Mouse (Mus musculus) MEL (cell line): Measurements from ENCODE around the gene Grip1. TPM values are rescaled to one million over a fixed set of nuclear protein-coding genes. Genes with fewer than 3 reads are reported as not detected.

Experiments used
- DNase-seq: peaks from one replicate; pipeline ENCODE4 v3.0.0; 2011; ENCODE audit warnings: low read depth, low spot score
- H3K27ac ChIP-seq: 2 replicates; pipeline ENCODE4 v1.5.1; 2012; ENCODE audit warnings: low read depth, mild to moderate bottlenecking, control low read depth, low read length, moderate library complexity; ENCODE audit not compliant: control insufficient read depth
- H3K27me3 ChIP-seq, 2 experiments: fragments of 150-350 bp in 1 of 2; sonication (generic) in 1 of 2; 2 replicates each; pipeline ENCODE4 v1.6.1; 2012; ENCODE audit warnings: low read length in 2 of 2, mild to moderate bottlenecking in 2 of 2, improper control_type of control experiment in 1 of 2, moderate library complexity in 1 of 2; ENCODE audit not compliant: insufficient read depth in 2 of 2, control insufficient read depth in 1 of 2
- H3K36me3 ChIP-seq, 2 experiments: 2 replicates each; pipeline ENCODE4 v1.6.1; 2012 to 2014; ENCODE audit warnings: low read length in 2 of 2, improper control_type of control experiment in 1 of 2, inconsistent platforms in 1 of 2, mild to moderate bottlenecking in 1 of 2; ENCODE audit not compliant: insufficient read depth in 2 of 2, control insufficient read depth in 1 of 2
- H3K4me1 ChIP-seq, 2 experiments: fragments of 150-350 bp in 1 of 2; sonication (generic) in 1 of 2; 2 replicates each; pipeline ENCODE4 v1.6.1; 2012; ENCODE audit warnings: low read length in 2 of 2, improper control_type of control experiment in 1 of 2, mild to moderate bottlenecking in 1 of 2; ENCODE audit not compliant: insufficient read depth in 2 of 2, control insufficient read depth in 1 of 2
- H3K4me3 ChIP-seq, 2 experiments: fragments of 150-350 bp in 1 of 2; sonication (generic) in 1 of 2; 2 replicates each; pipeline ENCODE4 v1.5.1; 2012; ENCODE audit warnings: low read depth in 2 of 2, low read length in 2 of 2, mild to moderate bottlenecking in 2 of 2, moderate library complexity in 2 of 2, control low read depth in 1 of 2, improper control_type of control experiment in 1 of 2; ENCODE audit not compliant: control insufficient read depth in 1 of 2, insufficient read depth in 1 of 2
- H3K79me2 ChIP-seq: 2 replicates; pipeline ENCODE4 v1.6.1; 2012; ENCODE audit warnings: mild to moderate bottlenecking, low read length, moderate library complexity; ENCODE audit not compliant: control insufficient read depth, poor library complexity, insufficient read depth
- H3K9ac ChIP-seq: 2 replicates; pipeline ENCODE4 v1.6.1; 2012; ENCODE audit warnings: low read depth, mild to moderate bottlenecking, control low read depth, low read length, moderate library complexity; ENCODE audit not compliant: control insufficient read depth, poor library complexity, severe bottlenecking
- H3K9me3 ChIP-seq: fragments of 150-350 bp; sonication (generic); replicated peaks from 2 replicates; pipeline ENCODE4 v1.6.1; 2012; ENCODE audit warnings: mild to moderate bottlenecking, low read length, improper control_type of control experiment, moderate library complexity; ENCODE audit not compliant: insufficient read depth
- BHLHE40 ChIP-seq: IDR thresholded peaks from 2 replicates; pipeline ENCODE4 v1.6.1; 2012; ENCODE audit warnings: low read depth, mild to moderate bottlenecking, inconsistent platforms, low read length, improper control_type of control experiment, borderline replicate concordance
- CTCF ChIP-seq, 3 experiments: IDR thresholded peaks in 2 of 3; conservative IDR thresholded peaks in 1 of 3; 2 replicates each; pipeline ENCODE4 v1.5.1; 2011 to 2012; ENCODE audit warnings: low read length in 3 of 3, low read depth in 2 of 3, mild to moderate bottlenecking in 2 of 3, improper control_type of control experiment in 1 of 3, inconsistent platforms in 1 of 3, mixed read lengths in 1 of 3, moderate library complexity in 1 of 3; ENCODE audit not compliant: control insufficient read depth in 1 of 3, insufficient read depth in 1 of 3, poor library complexity in 1 of 3, severe bottlenecking in 1 of 3
- E2F4 ChIP-seq: IDR thresholded peaks from 2 replicates; pipeline ENCODE4 v1.6.1; 2011; ENCODE audit warnings: low read depth, low read length, improper control_type of control experiment, borderline replicate concordance
- GABPA ChIP-seq: IDR thresholded peaks from 2 replicates; pipeline ENCODE4 v1.6.1; 2012; ENCODE audit warnings: low read depth, mild to moderate bottlenecking, inconsistent platforms, low read length, improper control_type of control experiment, moderate library complexity
- GATA1 ChIP-seq: IDR thresholded peaks from 2 replicates; pipeline ENCODE4 v1.6.1; 2011; ENCODE audit warnings: low read depth, low read length, improper control_type of control experiment
- JUND ChIP-seq: IDR thresholded peaks from 2 replicates; pipeline ENCODE4 v1.6.1; 2011; ENCODE audit warnings: low read depth, mild to moderate bottlenecking, improper control_type of control experiment, low read length
- MAFK ChIP-seq: IDR thresholded peaks from 2 replicates; pipeline ENCODE4 v1.6.1; 2011; ENCODE audit warnings: low read depth, mild to moderate bottlenecking, low read length, improper control_type of control experiment, borderline replicate concordance
- MAZ ChIP-seq: IDR thresholded peaks from 2 replicates; pipeline ENCODE4 v1.6.1; 2012; ENCODE audit warnings: low read depth, mild to moderate bottlenecking, inconsistent platforms, low read length, improper control_type of control experiment
- MXI1 ChIP-seq: IDR thresholded peaks from 2 replicates; pipeline ENCODE4 v1.6.1; 2011; ENCODE audit warnings: mild to moderate bottlenecking, low read depth, low read length, improper control_type of control experiment
- MYB ChIP-seq: IDR thresholded peaks from 2 replicates; pipeline ENCODE4 v1.6.1; 2011; ENCODE audit warnings: mild to moderate bottlenecking, low read depth, low read length, improper control_type of control experiment
- POLR2A ChIP-seq, 2 experiments: IDR thresholded peaks; 2 replicates each; pipeline ENCODE4 v1.6.1; 2011 to 2012; ENCODE audit warnings: low read length in 2 of 2, mild to moderate bottlenecking in 2 of 2, control low read depth in 1 of 2, improper control_type of control experiment in 1 of 2, low read depth in 1 of 2, moderate library complexity in 1 of 2; ENCODE audit not compliant: control insufficient read depth in 1 of 2, insufficient read depth in 1 of 2, poor library complexity in 1 of 2
- POLR2AphosphoS2 ChIP-seq: IDR thresholded peaks from 2 replicates; pipeline ENCODE4 v1.6.1; 2011; ENCODE audit warnings: low read length, improper control_type of control experiment
- RAD21 ChIP-seq: IDR thresholded peaks from 2 replicates; pipeline ENCODE4 v1.6.1; 2011; ENCODE audit warnings: mild to moderate bottlenecking, low read depth, low read length, improper control_type of control experiment
- SIN3A ChIP-seq: IDR thresholded peaks from 2 replicates; pipeline ENCODE4 v1.6.1; 2012; ENCODE audit warnings: low read length, improper control_type of control experiment, inconsistent platforms
- TAL1 ChIP-seq: IDR thresholded peaks from 2 replicates; pipeline ENCODE4 v1.6.1; 2012; ENCODE audit warnings: mild to moderate bottlenecking, inconsistent platforms, low read length, moderate library complexity, mixed read lengths
- TCF12 ChIP-seq: IDR thresholded peaks from 2 replicates; pipeline ENCODE4 v1.6.1; 2014; ENCODE audit warnings: low read depth, mild to moderate bottlenecking, inconsistent platforms, low read length, improper control_type of control experiment, moderate library complexity
- USF1 ChIP-seq: IDR thresholded peaks from 2 replicates; pipeline ENCODE4 v1.6.1; 2014; ENCODE audit warnings: low read depth, mild to moderate bottlenecking, inconsistent platforms, low read length, improper control_type of control experiment, moderate library complexity
- USF2 ChIP-seq, 2 experiments: IDR thresholded peaks; 2 replicates each; pipeline ENCODE4 v1.6.1; 2011 to 2012; ENCODE audit warnings: improper control_type of control experiment in 2 of 2, low read length in 2 of 2, borderline replicate concordance in 1 of 2, inconsistent platforms in 1 of 2, low read depth in 1 of 2, mild to moderate bottlenecking in 1 of 2; ENCODE audit not compliant: insufficient read depth in 1 of 2
- ZC3H11A ChIP-seq: IDR thresholded peaks from 2 replicates; pipeline ENCODE4 v1.6.1; 2012; ENCODE audit warnings: low read depth, mild to moderate bottlenecking, inconsistent platforms, low read length, improper control_type of control experiment
- polyA plus RNA-seq, 2 experiments: library from polyadenylated mRNA; stranded (reverse) in 1 of 2; unstranded in 1 of 2; fragments of >175 nt in 1 of 2; fragments of >200 nt in 1 of 2; gene quantifications; 2 replicates each; pipeline versions ENCODE4 v1.2.1 to v1.2.4; 2012; ENCODE audit warnings: low replicate concordance in 2 of 2, low read depth in 1 of 2; ENCODE audit not compliant: insufficient read length in 2 of 2, insufficient read depth in 1 of 2, missing spikeins in 1 of 2
- total RNA-seq: library from RNA; depleted of rRNA; stranded (reverse); fragments of 300-350 nt; gene quantifications from 2 replicates; pipeline ENCODE4 v1.2.3, GENCODE M21; 2012

Gene Grip1
- total and polyA plus RNA-seq, 3 experiments: 0.04 TPM; not detected in 2

GRCm38 (mm10) chr10:119427653-119428052 is 26.0 kb upstream of the Grip1 start:
- H3K79me2 ChIP-seq: no peaks in the 10 kb centered on the region
- no peak for DNase-seq
- no peak overlapping the region for H3K4me3 ChIP-seq

GRCm38 (mm10) chr10:119428106-119428505 is 25.5 kb upstream of the Grip1 start:
- DNase-seq: no peak
- no peak overlapping the region for H3K4me3 ChIP-seq
- no peaks in the 10 kb centered on the region for H3K36me3 ChIP-seq
- no peaks in the 10 kb centered on the region for H3K9me3 ChIP-seq
- H3K79me2 ChIP-seq: no peaks in the 10 kb centered on the region
- no peak overlapping the region for H3K27ac ChIP-seq
- TF ChIP-seq MXI1: no peak
- TF ChIP-seq JUND: no peak
- TF ChIP-seq CTCF (IDR thresholded peaks at IDR 0.05 in 2 of 3, conservative IDR thresholded peaks at IDR 0.05 in 1 of 3; ENCODE audit: control insufficient read depth in 1 of 3, insufficient read depth in 1 of 3, low read depth in 2 of 3, low read length in 3 of 3, poor library complexity in 1 of 3, severe bottlenecking in 1 of 3): no peak
- no peak for TF ChIP-seq POLR2AphosphoS2
- no peaks in the 10 kb centered on the region for H3K27me3 ChIP-seq
- H3K4me1 ChIP-seq: no peaks in the 10 kb centered on the region
- no peak overlapping the region for H3K9ac ChIP-seq

More at GRCm38 (mm10) chr10:119427653-119428052, 26.0 kb upstream of the Grip1 start:
- TF ChIP-seq MYB (no peak), USF2 (IDR thresholded peaks at IDR 0.05; ENCODE audit: borderline replicate concordance in 1 of 2, insufficient read depth in 1 of 2, low read depth in 1 of 2, low read length in 2 of 2) (no peak), MAZ (no peak), GABPA (no peak), MXI1 (no peak), USF1 (no peak), E2F4 (no peak), JUND (no peak), TAL1 (no peak), POLR2A (IDR thresholded peaks at IDR 0.05; ENCODE audit: control insufficient read depth in 1 of 2, insufficient read depth in 1 of 2, low read depth in 1 of 2, low read length in 2 of 2, poor library complexity in 1 of 2) (no peak), BHLHE40 (no peak), GATA1 (no peak), CTCF (IDR thresholded peaks at IDR 0.05 in 2 of 3, conservative IDR thresholded peaks at IDR 0.05 in 1 of 3; ENCODE audit: control insufficient read depth in 1 of 3, insufficient read depth in 1 of 3, low read depth in 2 of 3, low read length in 3 of 3, poor library complexity in 1 of 3, severe bottlenecking in 1 of 3) (no peak), RAD21 (no peak), MAFK (no peak), TCF12 (no peak), SIN3A (no peak), ZC3H11A (no peak)
- Histone ChIP-seq H3K9ac (no peak overlapping the region), H3K9me3 (no peaks in the 10 kb centered on the region), H3K27me3 (no peaks in the 10 kb centered on the region), H3K4me1 (no peaks in the 10 kb centered on the region), H3K27ac (no peak overlapping the region), H3K36me3 (no peaks in the 10 kb centered on the region)
